ENCODE assay signal across 23 mouse cellular contexts in the genomic region with DNA sequence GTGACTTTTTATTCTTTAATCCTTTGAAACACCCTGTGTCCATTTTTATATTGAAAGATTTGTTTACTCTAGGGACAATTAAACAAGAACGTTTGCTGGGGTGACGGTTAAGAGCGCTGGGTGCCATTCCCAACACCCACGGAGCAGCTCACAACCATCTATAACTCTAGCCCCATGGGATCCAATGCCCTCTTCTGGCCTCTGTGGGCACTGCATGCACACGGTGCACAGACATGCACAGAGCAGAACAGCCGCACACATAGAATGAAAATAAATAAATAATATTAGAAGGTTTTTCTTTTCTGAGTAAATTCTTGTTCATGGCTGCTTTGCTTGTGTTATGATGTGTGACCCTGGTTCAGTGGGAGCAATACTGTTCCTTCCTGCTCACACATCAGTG. TPM values are rescaled to one million over a fixed set of nuclear protein-coding genes. Genes with fewer than 3 reads are reported as not detected.
DNase-seq lines count a peak whose midpoint lies in the region; ATAC-seq and TF ChIP-seq lines count a peak whose summit lies in the region.
"Had no signal": no experiment of that assay in that cellular context is flagged by ENCODE, and none has a peak within 500 bp of the region (broad histone marks: within the 10 kb centered on the region; RNA-seq: fewer than 3 reads in every experiment).

No protein-coding gene starts in this region.

- TF ChIP-seq CTCF in gastrocnemius, adult 2 months (IDR thresholded peaks at IDR 0.05): peak; percentile 11; the same call in 1 of the 2 replicates
- TF ChIP-seq CTCF in intestine, postnatal 0 days (IDR thresholded peaks at IDR 0.05; ENCODE audit: low read depth): peak; percentile 31; the same call in 1 of the 2 replicates
- 0 out of 2 replicates have a peak, but pooled peaks have one; percentile 21 for TF ChIP-seq CTCF in testis, adult 2 months (IDR thresholded peaks at IDR 0.05; ENCODE audit: control insufficient read depth, insufficient read depth, insufficient replicate concordance, low read depth, low read length)

- no peaks in the 10 kb centered on the region for H3K36me3 ChIP-seq in intestine, postnatal 0 days (ENCODE audit: control insufficient read depth, insufficient read depth)
- no peaks in the 10 kb centered on the region for H3K36me3 ChIP-seq in intestine, embryonic 15.5 days
- H3K36me3 ChIP-seq in testis, adult 2 months (ENCODE audit: control insufficient read depth, insufficient read depth, low read length): no peaks in the 10 kb centered on the region
- H3K36me3 ChIP-seq in forebrain, embryonic 12.5 days (replicated peaks): no peaks in the 10 kb centered on the region
- H3K36me3 ChIP-seq: embryonic facial prominence, embryonic 15.5 days; hindbrain, embryonic 10.5 days had no signal

- no peak for ATAC-seq in intestine, postnatal 0 days
- ATAC-seq in intestine, embryonic 15.5 days: no peak
- ATAC-seq in forebrain, embryonic 12.5 days (ENCODE audit: low FRiP score): no peak
- ATAC-seq: midbrain, embryonic 16.5 days; Patski had no signal

- WGBS in intestine, postnatal 0 days: 85% methylated on average over 6 of the region's 6 CpGs
- WGBS in intestine, embryonic 15.5 days: 85% methylated on average over 6 of the region's 6 CpGs
- WGBS in forebrain, embryonic 12.5 days: 89% methylated on average over 6 of the region's 6 CpGs

- intact Hi-C loops in gastrocnemius, adult 2 months (cut with DNase I): no loop called here

- no peak overlapping the region for H3K4me2 ChIP-seq in intestine, postnatal 0 days (replicated peaks; ENCODE audit: low read depth)
- H3K4me2 ChIP-seq in intestine, embryonic 15.5 days (replicated peaks): no peak overlapping the region
- no peak overlapping the region for H3K4me2 ChIP-seq in forebrain, embryonic 12.5 days
- H3K4me2 ChIP-seq: embryonic facial prominence, embryonic 15.5 days had no signal

- no peak overlapping the region for H3K27ac ChIP-seq in gastrocnemius, adult 2 months
- H3K27ac ChIP-seq in intestine, postnatal 0 days (ENCODE audit: low read depth, low read length): no peak overlapping the region
- no peak overlapping the region for H3K27ac ChIP-seq in intestine, embryonic 15.5 days
- H3K27ac ChIP-seq in testis, adult 2 months (ENCODE audit: control insufficient read depth, insufficient read depth, low read depth, low read length): no peak overlapping the region
- no peak overlapping the region for H3K27ac ChIP-seq in forebrain, embryonic 12.5 days
- H3K27ac ChIP-seq: embryonic facial prominence, embryonic 15.5 days; hindbrain, embryonic 10.5 days had no signal

- no peak overlapping the region for H3K9ac ChIP-seq in intestine, postnatal 0 days (ENCODE audit: low read depth, low read length)
- no peak overlapping the region for H3K9ac ChIP-seq in intestine, embryonic 15.5 days
- H3K9ac ChIP-seq in forebrain, embryonic 12.5 days: no peak overlapping the region
- H3K9ac ChIP-seq: embryonic facial prominence, embryonic 15.5 days had no signal

- no peak for DNase-seq in gastrocnemius, adult 2 months
- DNase-seq in gastrocnemius, adult 18-20 months (ENCODE audit: low spot score): no peak
- DNase-seq in testis, postnatal 14 days (ENCODE audit: low spot score): no peak
- no peak for DNase-seq in frontal cortex, postnatal 25 days (ENCODE audit: low spot score in 2 of 2)
- DNase-seq: adrenal gland, postnatal 36 days; cerebellum, adult 9-10 months; kidney, adult 8-10 months; kidney, postnatal 4 days; retina, postnatal 1 day; right cerebral cortex, postnatal 4 days had no signal

- no peaks in the 10 kb centered on the region for H3K4me1 ChIP-seq in intestine, postnatal 0 days (replicated peaks; ENCODE audit: control insufficient read depth, insufficient read depth, low read length)
- H3K4me1 ChIP-seq in intestine, embryonic 15.5 days (replicated peaks): 0 out of 2 replicates have a peak, but pooled peaks cover 5% of the 10 kb centered on the region
- H3K4me1 ChIP-seq in testis, adult 2 months (ENCODE audit: control insufficient read depth, insufficient read depth, low read length): no peaks in the 10 kb centered on the region
- H3K4me1 ChIP-seq in forebrain, embryonic 12.5 days: no peaks in the 10 kb centered on the region
- H3K4me1 ChIP-seq: hindbrain, embryonic 10.5 days had no signal

- no peak overlapping the region for H3K4me3 ChIP-seq in gastrocnemius, adult 2 months
- no peak overlapping the region for H3K4me3 ChIP-seq in intestine, postnatal 0 days (ENCODE audit: low read depth, low read length)
- H3K4me3 ChIP-seq in intestine, embryonic 15.5 days (replicated peaks): no peak overlapping the region
- no peak overlapping the region for H3K4me3 ChIP-seq in testis, adult 2 months (ENCODE audit: control insufficient read depth, low read depth, low read length)
- H3K4me3 ChIP-seq in forebrain, embryonic 12.5 days (replicated peaks): no peak overlapping the region
- H3K4me3 ChIP-seq: embryonic facial prominence, embryonic 15.5 days; hindbrain, embryonic 10.5 days; megakaryocyte, embryonic 14.5 days had no signal

- no peak for TF ChIP-seq POLR2A in testis, adult 2 months (IDR thresholded peaks at IDR 0.05; ENCODE audit: control insufficient read depth, low read depth, low read length)

- H3K9me3 ChIP-seq in intestine, postnatal 0 days (ENCODE audit: control insufficient read depth): no peaks in the 10 kb centered on the region
- no peaks in the 10 kb centered on the region for H3K9me3 ChIP-seq in intestine, embryonic 15.5 days
- 0 out of 2 replicates have a peak, but pooled peaks cover 4% of the 10 kb centered on the region for H3K9me3 ChIP-seq in forebrain, embryonic 12.5 days
- H3K9me3 ChIP-seq: embryonic facial prominence, embryonic 15.5 days had no signal

- no peaks in the 10 kb centered on the region for H3K27me3 ChIP-seq in intestine, postnatal 0 days (replicated peaks; ENCODE audit: control insufficient read depth, insufficient read depth, low read length)
- H3K27me3 ChIP-seq in intestine, embryonic 15.5 days (replicated peaks): no peaks in the 10 kb centered on the region
- H3K27me3 ChIP-seq in testis, adult 2 months (ENCODE audit: control insufficient read depth, insufficient read depth, low read length): no peaks in the 10 kb centered on the region
- H3K27me3 ChIP-seq in forebrain, embryonic 12.5 days: peaks cover 4% of the 10 kb centered on the region
- H3K27me3 ChIP-seq: embryonic facial prominence, embryonic 15.5 days; Patski had no signal

RNA-seq across cellular contexts. Expression of a gene that starts 34.4 kb away (rescaled TPM):
- total RNA-seq in gastrocnemius, adult 2 months (2021): not detected
- total RNA-seq in gastrocnemius, adult 18-20 months (2021): not detected
- polyA plus RNA-seq in intestine, postnatal 0 days (2015; fragmentation: Nextera tagmentation; extraction: Ambion mirVana): 0.08 and 0.58 TPM in 2 replicates
- polyA plus RNA-seq in intestine, embryonic 15.5 days (2015; fragmentation: Nextera tagmentation; extraction: Ambion mirVana): 0.14 TPM in 1 of 2 replicates, not detected in the other
- not detected in 2 replicates for polyA plus RNA-seq in testis, adult 2 months (2012; rRNA removed)
- polyA plus RNA-seq in forebrain, embryonic 12.5 days (2016; fragmentation: Nextera tagmentation; extraction: Ambion mirVana): not detected in 2 replicates
- total RNA-seq: adrenal gland, postnatal 36 days; gastrocnemius, postnatal 4 days; layer of hippocampus, postnatal 25 days; left cerebral cortex, postnatal 14 days had no signal
- polyA plus RNA-seq: forebrain, embryonic 11.5 days; hindbrain, embryonic 10.5 days; midbrain, embryonic 16.5 days; Patski had no signal

RNA-seq across cellular contexts. Expression of a gene that starts 37.7 kb away (rescaled TPM):
- total RNA-seq in gastrocnemius, adult 2 months (2021): under 1 TPM; 0.18 to 0.64 TPM
- under 1 TPM; 0.37 to 0.43 TPM for total RNA-seq in gastrocnemius, adult 18-20 months (2021)
- polyA plus RNA-seq in intestine, postnatal 0 days (2015; fragmentation: Nextera tagmentation; extraction: Ambion mirVana): 0.94 and 1.4 TPM in 2 replicates
- polyA plus RNA-seq in intestine, embryonic 15.5 days (2015; fragmentation: Nextera tagmentation; extraction: Ambion mirVana): 5.1 and 6.5 TPM in 2 replicates
- 6.5 TPM in 2 replicates for polyA plus RNA-seq in testis, adult 2 months (2012; rRNA removed)
- 9.7 and 9.8 TPM in 2 replicates for polyA plus RNA-seq in forebrain, embryonic 12.5 days (2016; fragmentation: Nextera tagmentation; extraction: Ambion mirVana)

RNA-seq across cellular contexts. Expression of a gene that starts 53.6 kb away (rescaled TPM):
- total RNA-seq in gastrocnemius, adult 2 months (2021): 10 to 100 TPM in 1 of 2 experiments, 1 to 10 TPM in 1; 9.2 to 10.7 TPM
- 10 to 100 TPM in 1 of 2 experiments, 1 to 10 TPM in 1; 8.2 to 11.3 TPM for total RNA-seq in gastrocnemius, adult 18-20 months (2021)
- polyA plus RNA-seq in intestine, postnatal 0 days (2015; fragmentation: Nextera tagmentation; extraction: Ambion mirVana): 11.2 and 11.6 TPM in 2 replicates
- polyA plus RNA-seq in intestine, embryonic 15.5 days (2015; fragmentation: Nextera tagmentation; extraction: Ambion mirVana): 6.6 and 6.9 TPM in 2 replicates
- 132 and 136 TPM in 2 replicates for polyA plus RNA-seq in testis, adult 2 months (2012; rRNA removed)
- polyA plus RNA-seq in forebrain, embryonic 12.5 days (2016; fragmentation: Nextera tagmentation; extraction: Ambion mirVana): 8.6 and 8.8 TPM in 2 replicates

Comparison
In these comparisons a context has a peak if more than half of its experiments do, and no peak if none do; other contexts are left out.
1. RNA of a gene that starts 53.6 kb away (polyA plus RNA-seq): 132 to 136 TPM in testis, adult 2 months; 11.2 to 11.6 TPM in intestine, postnatal 0 days, 8.6 to 8.8 TPM in forebrain, embryonic 12.5 days and 6.6 to 6.9 TPM in intestine, embryonic 15.5 days; every median in the first group is over 10 times any median in the second.
2. Peak in every context shown above with its lines, with median percentiles within 50 percentile points of each other: CTCF ChIP-seq.